Mouse (Mus musculus): ENCODE measurements around the gene Cbln1. TPM values are rescaled to one million over a fixed set of nuclear protein-coding genes. Genes with fewer than 3 reads are reported as not detected.

Cbln1 gene
- polyA plus RNA-seq, 1 experiment from 2014 or later = 2.8 TPM

DNA sequence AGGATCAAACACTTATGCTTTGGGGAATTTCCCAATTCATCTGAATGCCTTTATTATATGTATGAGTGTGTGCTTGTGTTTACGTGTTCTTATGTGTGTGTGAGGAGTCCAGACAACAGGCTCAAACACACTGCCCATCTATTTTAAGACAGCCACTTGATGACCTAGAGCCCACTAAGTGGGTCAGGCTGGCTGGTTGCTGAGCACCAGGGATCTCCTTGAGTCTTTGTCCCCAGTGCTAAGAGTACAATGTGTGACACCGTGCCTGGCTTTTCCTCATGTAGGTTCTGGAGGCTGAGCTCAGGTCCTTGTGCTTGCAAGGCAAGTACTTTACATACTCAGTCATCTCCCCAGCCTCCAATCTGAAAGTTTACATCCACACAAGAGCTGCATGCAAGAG, 20.7 kb downstream of the Cbln1 start:
- WGBS = 76% methylated on average over 2 of the region's 2 CpGs
- Histone ChIP-seq H3K27ac (replicated peaks; ENCODE audit: low read depth, low read length) (no peak overlapping the region), H3K27me3 (ENCODE audit: control insufficient read depth, insufficient read depth, low read length) (no peaks in the 10 kb centered on the region), H3K36me3 (replicated peaks; ENCODE audit: control insufficient read depth, insufficient read depth, low read depth, low read length) (no peaks in the 10 kb centered on the region), H3K4me2 (ENCODE audit: low read depth, low read length) (no peak overlapping the region), H3K9me3 (replicated peaks; ENCODE audit: control insufficient read depth, low read length) (no peaks in the 10 kb centered on the region), H3K4me1 (ENCODE audit: control insufficient read depth, insufficient read depth, low read length) (no peaks in the 10 kb centered on the region), H3K9ac (replicated peaks; ENCODE audit: low read length) (no peak overlapping the region), H3K4me3 (ENCODE audit: low read depth, low read length) (no peak overlapping the region)
- no peak for ATAC-seq (replicated peaks; ENCODE audit: insufficient number of reproducible peaks, low FRiP score, low TSS enrichment, low read depth)
- DNase-seq (ENCODE audit: low spot score) = no peak

DNA sequence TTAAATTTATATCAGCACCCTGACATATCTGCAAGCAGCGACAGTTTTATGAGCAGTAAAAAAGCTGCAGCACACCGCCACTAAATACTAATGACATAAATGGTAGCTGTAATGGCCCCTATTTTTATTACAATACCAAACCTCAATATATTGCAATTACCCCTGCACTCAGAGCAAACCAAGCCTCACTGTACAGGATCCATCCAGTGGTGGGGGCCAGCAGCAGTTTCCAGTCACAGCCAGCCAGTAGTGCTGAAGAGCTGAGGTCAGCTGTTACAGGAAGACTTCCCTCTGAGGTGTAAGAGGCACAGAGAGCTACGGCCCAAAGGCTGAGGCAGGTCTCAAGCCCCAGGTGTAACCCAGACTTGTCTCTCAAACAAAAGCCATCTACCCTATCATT, 37.8 kb downstream of the Cbln1 start:
- H3K4me1 ChIP-seq (ENCODE audit: control insufficient read depth, insufficient read depth, low read length) = no peaks in the 10 kb centered on the region
- no peak overlapping the region for H3K27ac ChIP-seq (replicated peaks; ENCODE audit: low read depth, low read length)
- no peaks in the 10 kb centered on the region for H3K9me3 ChIP-seq (replicated peaks; ENCODE audit: control insufficient read depth, low read length)
- H3K4me2 ChIP-seq (ENCODE audit: low read depth, low read length) = no peak overlapping the region
- WGBS = 78% methylated on average over 3 of the region's 3 CpGs
- no peaks in the 10 kb centered on the region for H3K27me3 ChIP-seq (ENCODE audit: control insufficient read depth, insufficient read depth, low read length)
- DNase-seq (ENCODE audit: low spot score) = no peak
- H3K36me3 ChIP-seq (replicated peaks; ENCODE audit: control insufficient read depth, insufficient read depth, low read depth, low read length) = no peaks in the 10 kb centered on the region
- no peak overlapping the region for H3K4me3 ChIP-seq (ENCODE audit: low read depth, low read length)
- no peak for ATAC-seq (replicated peaks; ENCODE audit: insufficient number of reproducible peaks, low FRiP score, low TSS enrichment, low read depth)
- no peak overlapping the region for H3K9ac ChIP-seq (replicated peaks; ENCODE audit: low read length)

DNA sequence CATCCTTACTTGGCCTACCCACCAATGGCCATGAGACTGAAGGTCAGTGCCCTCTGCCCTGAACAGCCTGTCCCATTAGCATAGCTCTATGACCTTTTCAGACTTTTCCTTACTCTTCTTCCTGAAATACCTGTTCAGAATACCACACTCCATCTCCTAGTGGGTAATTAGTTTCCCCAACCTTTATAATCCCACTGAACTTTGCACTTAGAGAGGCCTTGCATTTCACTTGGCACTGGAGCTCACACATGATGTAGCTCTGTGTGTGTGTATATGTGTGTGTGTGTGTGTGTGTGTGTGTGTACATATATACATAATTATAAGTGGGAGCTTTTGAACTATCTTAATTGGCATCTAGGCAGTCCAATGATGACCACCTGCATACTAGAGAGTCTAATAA, 45.2 kb downstream of the Cbln1 start:
- H3K9me3 ChIP-seq (replicated peaks; ENCODE audit: control insufficient read depth, low read length) = no peaks in the 10 kb centered on the region
- H3K27ac ChIP-seq (replicated peaks; ENCODE audit: low read depth, low read length) = no peak overlapping the region
- no peaks in the 10 kb centered on the region for H3K27me3 ChIP-seq (ENCODE audit: control insufficient read depth, insufficient read depth, low read length)
- no peaks in the 10 kb centered on the region for H3K36me3 ChIP-seq (replicated peaks; ENCODE audit: control insufficient read depth, insufficient read depth, low read depth, low read length)
- no peak for ATAC-seq (replicated peaks; ENCODE audit: insufficient number of reproducible peaks, low FRiP score, low TSS enrichment, low read depth)
- H3K4me2 ChIP-seq (ENCODE audit: low read depth, low read length) = no peak overlapping the region
- H3K4me3 ChIP-seq (ENCODE audit: low read depth, low read length) = no peak overlapping the region
- DNase-seq (ENCODE audit: low spot score) = no peak
- H3K9ac ChIP-seq (replicated peaks; ENCODE audit: low read length) = no peak overlapping the region
- H3K4me1 ChIP-seq (ENCODE audit: control insufficient read depth, insufficient read depth, low read length) = no peaks in the 10 kb centered on the region

DNA sequence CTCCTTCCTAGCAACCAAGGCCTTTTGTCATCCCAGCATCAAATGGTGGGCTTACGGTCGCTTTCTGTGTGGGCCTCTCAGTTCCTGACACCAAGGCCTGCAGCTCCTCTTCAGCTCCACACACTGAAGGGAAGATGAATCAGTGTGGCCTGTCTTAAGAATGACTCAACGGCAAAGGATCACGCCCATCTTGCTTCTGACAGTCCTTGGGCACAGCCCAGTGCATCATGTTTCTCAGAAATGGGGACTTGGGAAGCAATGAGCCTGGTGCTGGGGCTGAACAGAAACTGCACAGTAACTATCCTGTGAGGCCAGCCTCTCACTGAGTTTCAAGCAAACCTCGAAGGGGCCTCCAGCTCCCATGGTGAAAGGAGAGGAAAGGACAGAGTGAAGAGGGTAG, 47.7 kb downstream of the Cbln1 start:
- Histone ChIP-seq H3K4me1 (ENCODE audit: control insufficient read depth, insufficient read depth, low read length) (no peaks in the 10 kb centered on the region), H3K9ac (replicated peaks; ENCODE audit: low read length) (no peak overlapping the region), H3K4me2 (ENCODE audit: low read depth, low read length) (no peak overlapping the region), H3K4me3 (ENCODE audit: low read depth, low read length) (no peak overlapping the region), H3K36me3 (replicated peaks; ENCODE audit: control insufficient read depth, insufficient read depth, low read depth, low read length) (no peaks in the 10 kb centered on the region), H3K9me3 (replicated peaks; ENCODE audit: control insufficient read depth, low read length) (no peaks in the 10 kb centered on the region), H3K27ac (replicated peaks; ENCODE audit: low read depth, low read length) (no peak overlapping the region), H3K27me3 (ENCODE audit: control insufficient read depth, insufficient read depth, low read length) (no peaks in the 10 kb centered on the region)
- WGBS = 83% methylated on average over 5 of the region's 5 CpGs
- no peak for DNase-seq (ENCODE audit: low spot score)
- ATAC-seq (replicated peaks; ENCODE audit: insufficient number of reproducible peaks, low FRiP score, low TSS enrichment, low read depth) = no peak

DNA sequence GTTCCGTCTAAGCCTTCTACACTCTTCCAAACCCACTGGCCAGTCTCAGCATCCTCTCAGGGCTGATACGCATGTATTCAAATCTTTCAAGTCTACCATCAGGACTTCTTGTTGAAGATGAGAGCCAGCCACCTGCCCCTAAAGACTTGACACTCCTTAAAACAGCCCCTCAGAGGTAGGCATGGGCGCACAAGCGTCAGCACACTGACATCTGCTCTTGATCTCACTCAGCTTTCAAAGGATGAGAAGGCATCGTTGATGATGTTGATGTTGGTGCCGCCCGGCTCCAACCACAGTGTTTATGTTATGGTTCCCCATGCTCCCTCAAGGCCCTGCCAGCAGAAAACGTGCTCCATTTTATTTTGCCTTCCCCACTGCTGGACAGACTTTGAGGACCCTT, 50.7 kb downstream of the Cbln1 start:
- Histone ChIP-seq H3K9me3 (replicated peaks; ENCODE audit: control insufficient read depth, low read length) (no peaks in the 10 kb centered on the region), H3K36me3 (replicated peaks; ENCODE audit: control insufficient read depth, insufficient read depth, low read depth, low read length) (no peaks in the 10 kb centered on the region), H3K27ac (replicated peaks; ENCODE audit: low read depth, low read length) (no peak overlapping the region), H3K4me2 (ENCODE audit: low read depth, low read length) (no peak overlapping the region), H3K27me3 (ENCODE audit: control insufficient read depth, insufficient read depth, low read length) (no peaks in the 10 kb centered on the region), H3K4me1 (ENCODE audit: control insufficient read depth, insufficient read depth, low read length) (no peaks in the 10 kb centered on the region), H3K9ac (replicated peaks; ENCODE audit: low read length) (no peak overlapping the region), H3K4me3 (ENCODE audit: low read depth, low read length) (no peak overlapping the region)
- WGBS = 67% methylated on average over 8 of the region's 8 CpGs
- no peak for ATAC-seq (replicated peaks; ENCODE audit: insufficient number of reproducible peaks, low FRiP score, low TSS enrichment, low read depth)
- no peak for DNase-seq (ENCODE audit: low spot score)

Other genes starting within 250 kb of the Cbln1 start
- gene 4933402J07Rik, start 91.2 kb upstream of the Cbln1 start, polyA plus RNA-seq (2014; fragmentation: Nextera tagmentation; extraction: Ambion mirVana) = not detected in 2 replicates